In the genomic region with DNA sequence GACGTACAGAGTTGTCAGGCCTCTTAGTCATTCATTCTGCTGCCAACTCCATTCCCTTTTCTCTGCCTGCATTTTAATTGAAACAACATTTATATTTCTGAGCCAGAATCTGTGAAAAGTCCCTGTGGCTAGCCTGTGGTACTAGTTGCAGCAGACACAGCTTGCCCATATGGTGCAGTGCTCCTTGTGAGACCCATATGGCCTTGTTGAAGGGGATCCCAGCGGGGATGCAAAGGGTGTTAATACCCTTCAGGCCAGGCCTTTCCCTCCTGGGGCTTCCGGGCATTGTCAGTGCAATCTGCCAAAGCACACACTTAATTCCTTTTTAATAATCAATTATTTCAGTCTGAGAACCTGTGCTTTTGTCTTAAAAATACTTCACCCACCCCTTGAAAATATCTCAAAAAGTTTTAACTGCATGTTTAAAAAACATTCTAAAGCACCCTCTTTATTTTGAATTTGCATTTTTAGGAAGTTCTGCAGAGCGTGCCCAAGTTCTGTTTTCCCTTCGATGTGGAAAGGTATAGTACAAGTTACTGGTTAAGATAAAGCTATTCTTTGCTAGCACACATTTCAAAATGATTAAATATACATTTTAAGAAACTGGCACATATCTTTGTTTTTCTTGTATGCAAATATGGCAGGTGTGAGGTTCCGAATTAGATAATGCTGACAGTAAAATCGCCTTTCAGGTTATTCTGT, we compare ENCODE assay signal across 14 mouse cellular contexts.
DNase-seq lines count a peak whose midpoint lies in the region; ATAC-seq lines count a peak whose summit lies in the region.
"Had no signal": no experiment of that assay in that cellular context is flagged by ENCODE, and none has a peak within 500 bp of the region (broad histone marks: within the 10 kb centered on the region; RNA-seq: fewer than 3 reads in every experiment).

No protein-coding gene starts in this region.

- DNase-seq in embryonic facial prominence, embryonic 14.5 days (ENCODE audit: low spot score), result peak; percentile 14
- no peak for DNase-seq in embryonic facial prominence, embryonic 10.5 days (ENCODE audit: low spot score)
- DNase-seq in 3T3-L1 (ENCODE audit: low read depth, low spot score), result peak; percentile 29
- DNase-seq in cerebellum, adult 18-20 months, result peak; percentile 51 to 52
- peak; percentile 68 for DNase-seq in forebrain, embryonic 14.5 days (ENCODE audit: low spot score)
- DNase-seq in adrenal gland, adult 2 months, result no peak
- DNase-seq in right cerebral cortex, postnatal 36 days (ENCODE audit: low spot score in 2 of 2), result no peak
- no peak for DNase-seq in left cerebral cortex, postnatal 25 days (ENCODE audit: low spot score in 2 of 2)
- DNase-seq: gastrocnemius, adult 2 months; lung, adult 18-20 months; right cerebral cortex, postnatal 25 days had no signal

- H3K4me2 ChIP-seq in embryonic facial prominence, embryonic 14.5 days (ENCODE audit: low read depth, low read length), result no peak overlapping the region
- H3K4me2 ChIP-seq in forebrain, embryonic 14.5 days (ENCODE audit: low read length), result no peak overlapping the region
- H3K4me2 ChIP-seq: heart, embryonic 13.5 days; hindbrain, embryonic 12.5 days; limb, embryonic 13.5 days had no signal

- ATAC-seq in embryonic facial prominence, embryonic 14.5 days (ENCODE audit: low read depth), result no peak
- ATAC-seq in forebrain, embryonic 14.5 days, result peak; percentile 65

- WGBS in embryonic facial prominence, embryonic 14.5 days, result 61% methylated on average over 7 of the region's 7 CpGs
- WGBS in embryonic facial prominence, embryonic 10.5 days, result 58% methylated on average over 7 of the region's 7 CpGs
- 27% methylated on average over 7 of the region's 7 CpGs for WGBS in forebrain, embryonic 14.5 days

- no peak overlapping the region for H3K9ac ChIP-seq in embryonic facial prominence, embryonic 14.5 days (ENCODE audit: low read depth, low read length)
- no peak overlapping the region for H3K9ac ChIP-seq in forebrain, embryonic 14.5 days (ENCODE audit: low read length)
- H3K9ac ChIP-seq: heart, embryonic 13.5 days; hindbrain, embryonic 12.5 days; limb, embryonic 13.5 days had no signal

- H3K27me3 ChIP-seq in embryonic facial prominence, embryonic 14.5 days (replicated peaks; ENCODE audit: control insufficient read depth, insufficient read depth, low read length), result no peaks in the 10 kb centered on the region
- no peaks in the 10 kb centered on the region for H3K27me3 ChIP-seq in embryonic facial prominence, embryonic 10.5 days (replicated peaks; ENCODE audit: low read depth, poor library complexity, severe bottlenecking)
- no peaks in the 10 kb centered on the region for H3K27me3 ChIP-seq in forebrain, embryonic 14.5 days (replicated peaks; ENCODE audit: control insufficient read depth, insufficient read depth, low read length)
- H3K27me3 ChIP-seq: heart, embryonic 13.5 days; hindbrain, embryonic 12.5 days; limb, embryonic 13.5 days had no signal

- H3K4me1 ChIP-seq in embryonic facial prominence, embryonic 14.5 days (ENCODE audit: control insufficient read depth, insufficient read depth, low read length), result no peaks in the 10 kb centered on the region
- H3K4me1 ChIP-seq in embryonic facial prominence, embryonic 10.5 days, result no peaks in the 10 kb centered on the region
- H3K4me1 ChIP-seq in forebrain, embryonic 14.5 days (ENCODE audit: control insufficient read depth, insufficient read depth, low read length), result 0 out of 2 replicates have a peak, but pooled peaks cover 3% of the 10 kb centered on the region

- no peak overlapping the region for H3K4me3 ChIP-seq in embryonic facial prominence, embryonic 14.5 days (ENCODE audit: low read depth, low read length)
- H3K4me3 ChIP-seq in embryonic facial prominence, embryonic 10.5 days, result no peak overlapping the region
- H3K4me3 ChIP-seq in forebrain, embryonic 14.5 days (ENCODE audit: low read depth, low read length), result no peak overlapping the region
- H3K4me3 ChIP-seq: gastrocnemius, adult 2 months; heart, embryonic 13.5 days; hindbrain, embryonic 12.5 days; limb, embryonic 13.5 days had no signal

- H3K27ac ChIP-seq in embryonic facial prominence, embryonic 14.5 days (replicated peaks; ENCODE audit: low read depth, low read length), result no peak overlapping the region
- no peak overlapping the region for H3K27ac ChIP-seq in embryonic facial prominence, embryonic 10.5 days (replicated peaks)
- no peak overlapping the region for H3K27ac ChIP-seq in forebrain, embryonic 14.5 days (ENCODE audit: low read depth, low read length)
- H3K27ac ChIP-seq: gastrocnemius, adult 2 months; heart, embryonic 13.5 days; hindbrain, embryonic 12.5 days; limb, embryonic 13.5 days had no signal

- intact Hi-C loops in left cerebral cortex, postnatal 25 days (cut with DNase I), result no loop called here

- H3K9me3 ChIP-seq in embryonic facial prominence, embryonic 14.5 days (ENCODE audit: control insufficient read depth, low read length), result no peaks in the 10 kb centered on the region
- no peaks in the 10 kb centered on the region for H3K9me3 ChIP-seq in embryonic facial prominence, embryonic 10.5 days
- H3K9me3 ChIP-seq in forebrain, embryonic 14.5 days (replicated peaks; ENCODE audit: control insufficient read depth, low read length), result no peaks in the 10 kb centered on the region
- H3K9me3 ChIP-seq: heart, embryonic 13.5 days; hindbrain, embryonic 12.5 days; limb, embryonic 13.5 days had no signal

- H3K36me3 ChIP-seq in embryonic facial prominence, embryonic 14.5 days (ENCODE audit: control insufficient read depth, insufficient read depth, low read length), result no peaks in the 10 kb centered on the region
- H3K36me3 ChIP-seq in embryonic facial prominence, embryonic 10.5 days (replicated peaks), result no peaks in the 10 kb centered on the region
- no peaks in the 10 kb centered on the region for H3K36me3 ChIP-seq in forebrain, embryonic 14.5 days (ENCODE audit: control insufficient read depth, insufficient read depth, low read length)
- H3K36me3 ChIP-seq: heart, embryonic 13.5 days; hindbrain, embryonic 12.5 days; limb, embryonic 13.5 days had no signal

Comparison
In these comparisons a context has a peak if more than half of its experiments do, and no peak if none do; other contexts are left out.
1. DNase-seq: peak in embryonic facial prominence, embryonic 14.5 days (single experiment), 3T3-L1 (single experiment), cerebellum, adult 18-20 months (2 of 2) and forebrain, embryonic 14.5 days (single experiment); none in embryonic facial prominence, embryonic 10.5 days (single experiment), adrenal gland, adult 2 months (single experiment), right cerebral cortex, postnatal 36 days (0 of 2) and left cerebral cortex, postnatal 25 days (0 of 2).